Mouse (Mus musculus) kidney, adult 9 months (tissue): ENCODE measurements around the gene Nptn.

ENCODE experiments used
- DNase-seq: peaks from one replicate; pipeline ENCODE4 v3.0.0; 2022

Nptn gene

GRCm38 (mm10) chr9:58581958-58582540, at the start of gene Nptn:
TSS of gene Nptn (plus strand) at chr9:58582240.
- DNase-seq, result peak; percentile 98

- DNase-seq, result no peak
These were observed 48.7 kb upstream of the Nptn start for GRCm38 (mm10) chr9:58533322-58533721.

GRCm38 (mm10) chr9:58534766-58535165, 47.3 kb upstream of the Nptn start:
- DNase-seq, result peak; percentile 71

DNA sequence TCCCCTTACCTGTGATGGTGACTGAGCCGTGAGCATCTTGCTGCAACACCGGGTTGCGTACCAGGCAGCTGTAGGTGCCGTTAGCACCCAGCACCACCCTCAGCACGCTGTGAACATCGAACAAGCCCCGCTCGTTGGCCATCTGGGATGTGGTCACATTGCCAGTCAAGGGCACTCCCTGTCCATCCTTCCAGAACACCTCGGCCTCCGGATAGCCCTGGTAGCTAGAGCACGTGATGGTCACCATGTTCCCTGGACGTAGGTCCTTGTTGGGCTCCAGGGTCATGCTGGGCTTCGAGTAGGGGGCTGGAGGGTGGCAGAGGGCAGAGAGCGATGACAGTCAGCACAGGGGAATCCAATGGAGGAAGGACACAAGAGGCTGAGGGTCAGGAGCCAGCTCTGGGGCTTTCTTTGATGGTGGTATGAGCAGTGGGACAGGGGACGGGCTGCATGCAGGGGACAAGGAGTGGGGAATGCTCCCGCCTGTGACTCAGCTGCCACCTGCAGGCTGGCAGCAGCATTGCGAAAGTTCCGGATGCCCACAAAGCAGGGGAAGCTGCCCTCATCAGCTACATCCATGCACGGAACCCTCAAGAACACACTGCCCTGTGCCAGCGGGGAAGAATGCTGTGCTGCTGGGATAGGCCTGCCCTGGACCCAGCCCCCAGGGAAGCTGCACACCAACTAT, 46.4 kb upstream of the Nptn start:
- no peak for DNase-seq

DNA sequence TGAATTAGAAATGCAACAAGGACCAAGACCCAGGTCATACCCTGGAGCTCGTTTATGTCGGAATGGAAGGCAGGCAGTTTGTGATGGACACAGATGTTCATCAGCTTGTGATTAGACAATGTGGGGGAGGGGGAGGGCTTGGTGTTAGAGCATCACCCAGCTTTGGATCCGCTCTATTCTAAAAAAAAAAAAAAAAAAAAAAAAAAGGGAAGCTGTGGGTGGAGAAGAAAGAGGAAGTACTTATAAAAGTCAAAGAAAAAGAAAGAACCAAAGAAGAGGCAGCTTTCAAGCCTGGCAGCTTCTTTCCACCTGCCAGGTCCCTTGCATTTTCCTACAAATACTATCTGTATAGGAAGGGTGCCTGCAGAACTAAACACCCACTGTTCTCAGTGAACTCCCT, 44.3 kb upstream of the Nptn start:
- DNase-seq, result no peak

DNA sequence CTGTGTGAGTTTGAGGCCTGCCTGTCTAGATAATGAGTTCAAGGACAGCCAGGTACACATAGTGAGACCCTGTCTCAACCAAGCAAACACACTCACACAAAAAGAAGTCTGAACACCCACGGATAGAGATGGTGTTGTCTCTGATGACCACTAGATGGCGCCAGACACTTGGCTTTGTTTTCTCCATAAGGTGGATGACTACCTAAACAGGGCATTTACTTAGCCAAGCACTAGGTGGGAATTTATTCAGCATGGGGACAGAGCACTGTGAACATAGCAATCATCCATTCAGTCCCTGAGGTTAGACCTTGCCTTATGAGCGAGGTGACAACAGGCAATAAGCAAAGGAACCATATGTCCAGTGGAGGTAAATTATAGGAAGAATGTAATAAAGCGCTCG, 42.2 kb upstream of the Nptn start:
- DNase-seq, result peak; percentile 60

DNA sequence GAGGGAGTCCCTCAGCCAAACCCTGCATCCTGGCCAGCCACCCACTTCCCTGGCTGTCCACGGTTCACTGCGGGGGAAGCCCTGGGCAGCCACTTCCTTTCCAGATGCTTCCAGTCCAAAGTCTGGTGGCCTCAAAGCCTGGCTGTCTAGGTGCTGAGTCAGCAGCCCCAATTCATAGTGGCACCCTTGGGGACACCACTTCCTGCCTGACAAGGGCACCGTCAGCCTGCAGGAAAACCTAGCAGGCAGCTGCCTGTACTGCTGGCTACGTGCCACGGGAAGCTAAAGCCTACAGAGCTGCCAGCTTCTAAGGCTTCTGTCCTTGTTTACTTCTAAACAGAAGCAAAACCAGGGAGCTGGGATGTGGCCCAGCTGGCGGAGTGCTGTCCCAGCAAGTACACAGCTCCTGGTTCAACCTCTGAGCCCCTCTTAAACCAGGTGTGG, 40.1 kb upstream of the Nptn start:
- peak; percentile 83 for DNase-seq

DNA sequence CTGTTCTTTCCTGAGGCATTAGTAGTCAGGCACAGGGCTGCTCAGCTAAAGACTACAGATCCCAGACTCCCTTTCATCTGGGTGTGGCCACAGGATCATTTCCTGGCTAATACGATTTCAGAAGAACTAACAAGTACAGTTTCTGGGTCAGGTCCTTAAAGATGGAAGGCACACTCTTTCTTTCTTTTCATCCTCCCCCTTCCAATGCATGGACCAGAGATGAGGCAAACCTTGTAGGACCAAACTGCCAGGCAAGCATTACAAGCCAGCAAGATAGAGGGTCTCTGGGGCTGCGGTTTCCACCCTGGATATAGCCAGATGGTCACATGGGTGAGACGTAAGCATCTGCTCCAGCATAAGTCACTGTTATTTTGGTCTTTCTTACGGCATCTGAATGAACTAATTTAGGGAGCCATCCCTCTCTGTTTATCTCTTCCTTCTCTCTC, 37.1 kb upstream of the Nptn start:
- DNase-seq, result no peak

- no peak for DNase-seq
These were observed 36.6 kb upstream of the Nptn start for GRCm38 (mm10) chr9:58545428-58545827.

- no peak for DNase-seq
These were observed 35.2 kb upstream of the Nptn start for GRCm38 (mm10) chr9:58546630-58547360.

DNA sequence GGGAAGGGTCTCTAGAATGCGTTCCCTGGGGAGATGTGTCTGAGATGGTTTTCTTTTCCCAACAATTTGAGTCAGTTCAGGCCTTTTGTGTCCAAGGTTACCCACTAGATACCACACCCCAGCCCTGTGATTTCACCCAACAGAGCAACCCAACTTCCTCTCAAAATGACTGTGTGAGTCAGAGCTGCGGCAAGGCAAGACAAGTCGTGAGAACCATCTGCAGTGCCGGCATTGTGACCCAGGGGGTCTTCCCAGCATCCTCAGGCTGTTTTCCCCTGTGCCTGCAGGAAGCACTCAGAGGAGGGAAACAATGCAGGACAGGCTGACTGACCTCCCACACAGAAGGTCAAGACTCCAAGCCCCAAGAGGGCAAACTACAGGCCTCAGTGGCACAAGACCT, 33.1 kb upstream of the Nptn start:
- no peak for DNase-seq

- no peak for DNase-seq
These were observed 32.3 kb upstream of the Nptn start for GRCm38 (mm10) chr9:58549694-58550093.

- DNase-seq, result no peak
These were observed 31.1 kb upstream of the Nptn start for GRCm38 (mm10) chr9:58550928-58551327.

DNA sequence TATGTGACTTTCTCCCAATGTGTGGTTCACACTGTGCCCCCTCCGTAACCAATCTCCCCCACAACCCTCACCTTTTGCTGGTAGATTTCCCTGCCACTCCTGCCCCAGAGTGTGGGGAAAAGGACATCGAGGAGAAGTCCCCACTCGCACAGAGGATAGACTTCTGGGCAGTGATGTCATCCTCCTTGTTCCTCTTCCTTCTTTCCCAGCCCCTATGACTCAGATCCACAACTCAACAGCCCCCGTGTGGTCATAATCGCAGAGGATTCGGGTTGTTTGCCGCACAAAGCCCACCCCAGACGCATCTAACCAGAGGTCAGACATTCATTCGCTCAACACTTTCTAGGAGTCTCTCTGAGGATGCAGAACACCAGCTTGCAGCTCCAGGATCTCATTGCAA, 30.0 kb upstream of the Nptn start:
- DNase-seq, result no peak

- DNase-seq, result no peak
These were observed 27.8 kb upstream of the Nptn start for GRCm38 (mm10) chr9:58554056-58554907.

DNA sequence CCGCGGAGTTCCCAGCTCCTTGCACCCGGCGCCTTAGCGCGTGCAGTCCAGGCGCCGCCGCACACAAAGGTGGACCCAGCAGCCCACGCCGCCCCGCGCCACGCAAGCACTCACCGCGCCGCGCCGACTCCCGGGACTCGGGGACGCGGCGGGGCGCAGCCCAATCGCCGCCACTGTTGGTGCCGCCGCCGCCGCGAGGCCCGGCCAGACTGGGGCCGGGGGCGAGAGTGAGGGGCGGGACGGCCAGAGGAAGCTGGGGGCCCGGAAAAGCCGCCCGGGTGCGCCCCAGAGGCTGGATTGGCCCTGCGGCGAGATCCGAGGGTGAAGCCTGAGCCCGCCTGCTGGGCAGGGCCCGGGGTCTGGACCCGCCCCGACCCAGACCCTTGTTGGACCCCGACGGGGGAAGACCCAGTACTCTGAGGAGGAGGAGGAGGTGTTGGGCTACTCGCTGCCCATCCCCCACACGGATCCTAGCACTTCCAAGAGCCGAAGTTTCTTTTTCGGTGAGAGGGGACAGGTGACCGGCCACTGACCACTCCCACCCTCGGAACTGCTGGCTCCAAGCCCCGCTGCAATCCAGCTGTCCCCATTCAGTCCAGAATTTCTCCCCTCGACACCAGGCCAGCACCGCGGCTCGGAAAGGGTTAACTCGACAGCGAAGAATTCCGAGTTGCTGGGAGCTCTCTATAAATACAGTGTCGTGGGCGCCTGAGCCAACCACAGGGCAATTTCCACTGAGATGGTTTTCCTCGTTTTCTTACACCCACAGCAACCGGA, 26.9 kb upstream of the Nptn start, which contains the start of gene Cd276:
Cd276 (minus strand) TSS at position 530 of the 777 bp plus-strand sequence.
- peak; percentile 38 for DNase-seq

DNA sequence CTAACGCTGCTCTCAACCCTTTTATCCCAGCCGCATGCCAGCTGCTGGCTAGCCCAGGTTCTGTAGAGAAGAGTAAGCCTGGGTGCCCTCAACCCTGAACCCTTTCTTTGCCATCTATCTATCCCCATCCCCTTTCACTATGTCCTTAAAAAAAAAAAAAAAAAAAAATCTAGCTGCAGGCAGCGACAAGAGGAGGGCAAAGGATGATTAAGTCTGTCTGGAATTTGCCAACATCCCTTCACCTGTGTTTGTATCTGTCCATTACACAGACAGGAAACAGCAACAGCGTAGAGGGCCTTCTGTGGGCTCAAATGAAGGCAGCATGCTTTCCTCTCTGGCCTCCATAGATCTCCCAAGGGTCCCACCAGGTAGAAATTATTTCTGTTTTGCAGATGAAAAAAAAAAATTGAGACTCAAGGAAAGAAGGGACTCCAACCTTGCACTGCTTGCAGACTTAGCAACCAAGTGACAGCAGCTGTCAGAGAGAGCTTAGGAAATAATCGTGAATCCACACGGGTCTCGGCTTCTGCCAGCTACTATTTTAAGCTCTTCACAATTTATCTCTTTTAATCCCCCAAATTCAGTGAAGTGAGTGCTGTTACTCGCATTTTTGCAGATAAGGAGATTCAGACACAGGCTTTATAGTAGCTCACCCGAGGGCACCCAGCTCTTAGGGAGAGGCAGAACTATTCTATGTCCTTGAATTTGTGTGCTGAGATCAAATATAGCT, 26.2 kb upstream of the Nptn start:
- no peak for DNase-seq

DNA sequence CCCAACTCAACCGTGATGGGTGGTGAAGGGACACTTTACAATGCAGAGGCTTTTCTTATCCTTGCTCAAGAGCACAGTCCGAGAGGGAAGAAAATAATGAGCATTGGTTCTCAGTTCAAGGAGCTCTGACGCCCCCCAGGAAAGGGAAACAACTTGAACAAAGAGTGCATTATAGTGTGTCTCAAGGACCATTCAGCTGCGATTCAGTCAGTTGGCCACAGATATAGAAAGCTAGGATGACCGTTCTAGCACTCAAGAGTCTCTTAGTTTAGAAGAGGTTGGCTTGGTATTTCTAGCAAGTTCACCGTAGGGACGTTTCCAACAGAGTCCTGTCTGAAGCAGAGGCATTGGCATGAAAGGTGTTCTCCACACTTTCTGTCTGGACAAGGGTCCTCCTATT, 25.4 kb upstream of the Nptn start:
- no peak for DNase-seq

DNA sequence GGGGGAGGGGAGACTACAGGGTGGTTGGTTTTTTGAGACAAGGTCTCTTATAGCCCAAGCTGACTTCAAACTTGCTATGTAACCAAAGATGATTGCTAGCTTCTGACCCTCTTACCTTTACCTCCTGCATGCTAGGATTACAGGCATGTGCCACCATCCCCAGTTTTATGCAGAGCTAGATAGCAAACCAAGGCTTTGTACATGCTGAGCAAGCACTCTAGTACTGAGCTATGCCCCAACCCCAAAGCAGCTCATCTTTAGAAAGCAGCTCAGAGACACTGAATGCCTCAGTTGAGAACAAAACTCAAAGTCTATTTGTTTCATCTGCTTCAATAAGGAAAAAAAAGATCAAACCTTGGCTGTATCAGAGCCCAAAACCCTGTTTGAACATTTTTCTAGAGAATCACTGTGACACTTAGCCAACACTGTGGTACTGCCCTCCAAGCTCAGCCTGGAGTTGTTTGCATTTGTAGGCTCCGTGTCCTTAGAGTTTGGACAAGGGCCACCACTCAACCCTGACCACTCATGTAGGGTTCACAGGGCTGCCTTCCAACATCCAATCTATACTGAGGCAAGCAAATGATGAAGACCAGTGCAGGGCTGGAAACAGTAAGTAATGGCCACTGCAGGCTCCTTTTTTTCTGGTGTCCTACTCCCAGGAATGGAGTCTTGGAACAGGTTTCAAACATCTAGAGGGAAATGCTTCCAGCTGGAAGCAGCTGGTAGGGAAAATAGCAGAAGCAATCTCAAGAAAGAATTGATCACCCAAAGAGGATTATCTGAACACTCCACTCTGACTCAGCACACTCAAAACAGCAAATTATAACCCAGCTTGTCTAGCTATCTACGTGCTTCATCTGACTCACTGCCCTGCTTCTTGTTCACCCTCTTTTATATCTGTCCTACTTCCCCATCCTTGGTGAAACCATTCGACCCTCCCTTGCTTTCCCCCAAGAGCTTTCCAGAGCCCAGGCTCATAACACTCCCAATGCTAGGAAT, 24.3 kb upstream of the Nptn start:
- DNase-seq, result no peak

- DNase-seq, result no peak
These were observed 21.8 kb upstream of the Nptn start for GRCm38 (mm10) chr9:58560211-58560610.
